Comparison of ENCODE assay signal across 17 mouse cellular contexts in the genomic region with DNA sequence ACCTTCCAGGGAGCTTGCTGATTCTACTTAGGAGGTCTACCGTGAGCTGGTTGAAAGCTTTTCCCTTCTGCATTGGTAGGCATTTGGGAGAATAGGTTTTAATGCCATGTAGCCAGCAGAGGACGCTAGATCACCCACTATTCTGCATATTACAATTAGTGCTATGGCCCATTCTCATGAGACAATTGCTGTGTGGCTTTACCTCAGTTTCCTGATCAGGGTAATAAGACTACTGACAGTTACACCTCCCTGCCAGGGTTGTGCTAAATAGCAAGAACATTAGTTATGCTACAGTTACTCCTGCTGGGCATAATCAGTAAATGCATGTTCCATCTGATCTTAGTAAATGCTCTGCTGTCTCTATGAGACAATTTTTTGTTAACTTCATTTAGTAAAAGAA.
DNase-seq lines count a peak whose midpoint lies in the region; ATAC-seq and TF ChIP-seq lines count a peak whose summit lies in the region.
"Had no signal": no experiment of that assay in that cellular context is flagged by ENCODE, and none has a peak within 500 bp of the region (broad histone marks: within the 10 kb centered on the region; RNA-seq: fewer than 3 reads in every experiment).

No protein-coding gene starts in this region.

- H3K36me3 ChIP-seq in liver, embryonic 14.5 days (replicated peaks; ENCODE audit: control insufficient read depth, insufficient read depth, low read depth) = no peaks in the 10 kb centered on the region
- no peaks in the 10 kb centered on the region for H3K36me3 ChIP-seq in E14TG2a.4 (ENCODE audit: insufficient read depth, low read length)
- no peaks in the 10 kb centered on the region for H3K36me3 ChIP-seq in kidney, embryonic 14.5 days (ENCODE audit: control insufficient read depth, insufficient read depth, low read length)
- H3K36me3 ChIP-seq: forebrain, embryonic 15.5 days; hindbrain, embryonic 12.5 days; limb, embryonic 13.5 days; lung, embryonic 15.5 days; neural tube, embryonic 13.5 days had no signal

- intact Hi-C loops in heart, postnatal 10 days (cut with DNase I) = loop anchor here (5.0 kb wide), 1 partner anchor 186 kb away; no protein-coding TSS in a partner anchor

- H3K9me3 ChIP-seq in liver, embryonic 14.5 days (ENCODE audit: control insufficient read depth, low read length) = no peaks in the 10 kb centered on the region
- H3K9me3 ChIP-seq in E14TG2a.4 (ENCODE audit: low read length) = no peaks in the 10 kb centered on the region
- no peaks in the 10 kb centered on the region for H3K9me3 ChIP-seq in kidney, embryonic 14.5 days (ENCODE audit: control insufficient read depth, low read length)
- H3K9me3 ChIP-seq: forebrain, embryonic 15.5 days; hindbrain, embryonic 12.5 days; limb, embryonic 13.5 days; lung, embryonic 15.5 days; megakaryocyte, embryonic 14.5 days; neural tube, embryonic 13.5 days had no signal

- DNase-seq in heart, adult 11 months = peak; percentile 30
- no peak for DNase-seq in heart, postnatal 10 days
- DNase-seq in liver, embryonic 14.5 days (ENCODE audit: low read depth in 3 of 3, low spot score in 3 of 3) = no peak
- no peak for DNase-seq in liver
- DNase-seq: cerebellum, adult 18-20 months; kidney, adult 18-20 months; kidney, postnatal 4 days; thymus, adult 18-20 months had no signal

- 31% methylated on average over 2 of the region's 2 CpGs for WGBS in liver, embryonic 14.5 days (ENCODE audit: insufficient replicate concordance)
- 39% methylated on average over 2 of the region's 2 CpGs for WGBS in kidney, embryonic 14.5 days

- H3K27ac ChIP-seq in liver, embryonic 14.5 days = no peak overlapping the region
- H3K27ac ChIP-seq in cortical plate, adult 2 months (ENCODE audit: insufficient read depth, low read length) = no peak overlapping the region
- H3K27ac ChIP-seq in kidney, embryonic 14.5 days (ENCODE audit: low read depth, low read length) = no peak overlapping the region
- H3K27ac ChIP-seq: forebrain, embryonic 15.5 days; hindbrain, embryonic 12.5 days; limb, embryonic 13.5 days; lung, embryonic 15.5 days; neural tube, embryonic 13.5 days had no signal

- no peak overlapping the region for H3K4me3 ChIP-seq in liver, embryonic 14.5 days (ENCODE audit: insufficient read depth in 1 of 2, low read depth in 2 of 2, low read length in 2 of 2)
- no peak overlapping the region for H3K4me3 ChIP-seq in E14TG2a.4 (replicated peaks; ENCODE audit: low read length)
- H3K4me3 ChIP-seq in cortical plate, adult 2 months (ENCODE audit: insufficient read depth, low read length) = no peak overlapping the region
- no peak overlapping the region for H3K4me3 ChIP-seq in kidney, embryonic 14.5 days (ENCODE audit: low read length)
- H3K4me3 ChIP-seq: forebrain, embryonic 15.5 days; hindbrain, embryonic 12.5 days; limb, embryonic 13.5 days; lung, embryonic 15.5 days; megakaryocyte, embryonic 14.5 days; neural tube, embryonic 13.5 days had no signal

- TF ChIP-seq POLR2A in cortical plate, adult 2 months (IDR thresholded peaks at IDR 0.05; ENCODE audit: extremely low read depth, insufficient read depth, low read length) = no peak

- peak; percentile 24; the same call in 1 of the 2 replicates for TF ChIP-seq CTCF in liver, embryonic 14.5 days (IDR thresholded peaks at IDR 0.05; ENCODE audit: low read depth)
- TF ChIP-seq CTCF in E14TG2a.4 (conservative IDR thresholded peaks at IDR 0.05; ENCODE audit: low read length) = peak; percentile 72
- peak; percentile 27; the same call in 1 of the 2 replicates for TF ChIP-seq CTCF in cortical plate, adult 2 months (IDR thresholded peaks at IDR 0.05; ENCODE audit: extremely low read depth, insufficient read depth, low read length)

- TF ChIP-seq EP300 in liver, embryonic 14.5 days (IDR thresholded peaks at IDR 0.05; ENCODE audit: low read depth) = no peak

- no peak overlapping the region for H3K9ac ChIP-seq in liver, embryonic 14.5 days (replicated peaks)
- no peak overlapping the region for H3K9ac ChIP-seq in kidney, embryonic 14.5 days (ENCODE audit: low read depth, low read length)
- H3K9ac ChIP-seq: forebrain, embryonic 15.5 days; hindbrain, embryonic 12.5 days; limb, embryonic 13.5 days; lung, embryonic 15.5 days; neural tube, embryonic 13.5 days had no signal

- ATAC-seq in liver, embryonic 14.5 days (ENCODE audit: insufficient read depth) = no peak
- ATAC-seq in kidney, embryonic 14.5 days (ENCODE audit: low FRiP score, low TSS enrichment) = no peak
- ATAC-seq: forebrain, embryonic 15.5 days had no signal

- no peak overlapping the region for H3K4me2 ChIP-seq in liver, embryonic 14.5 days (ENCODE audit: low read depth)
- H3K4me2 ChIP-seq in kidney, embryonic 14.5 days (replicated peaks; ENCODE audit: low read depth, low read length) = no peak overlapping the region
- H3K4me2 ChIP-seq: forebrain, embryonic 15.5 days; hindbrain, embryonic 12.5 days; limb, embryonic 13.5 days; lung, embryonic 15.5 days; neural tube, embryonic 13.5 days had no signal

- H3K4me1 ChIP-seq in liver, embryonic 14.5 days (replicated peaks; ENCODE audit: control insufficient read depth in 2 of 2, insufficient read depth in 2 of 2, low read length in 1 of 2) = no peaks in the 10 kb centered on the region
- H3K4me1 ChIP-seq in E14TG2a.4 (replicated peaks; ENCODE audit: low read depth, low read length) = no peaks in the 10 kb centered on the region
- no peaks in the 10 kb centered on the region for H3K4me1 ChIP-seq in cortical plate, adult 2 months (ENCODE audit: control insufficient read depth, insufficient read depth, low read length)
- H3K4me1 ChIP-seq in kidney, embryonic 14.5 days (ENCODE audit: control insufficient read depth, insufficient read depth, low read length) = peaks cover 11% of the 10 kb centered on the region; the same call in 1 of the 2 replicates
- H3K4me1 ChIP-seq: forebrain, embryonic 15.5 days; limb, embryonic 13.5 days; lung, embryonic 15.5 days had no signal

- no peaks in the 10 kb centered on the region for H3K27me3 ChIP-seq in liver, embryonic 14.5 days (ENCODE audit: control insufficient read depth, insufficient read depth, low read length)
- H3K27me3 ChIP-seq in E14TG2a.4 (ENCODE audit: insufficient read depth, low read length) = no peaks in the 10 kb centered on the region
- no peaks in the 10 kb centered on the region for H3K27me3 ChIP-seq in kidney, embryonic 14.5 days (ENCODE audit: control insufficient read depth, insufficient read depth, low read length)
- H3K27me3 ChIP-seq: forebrain, embryonic 15.5 days; limb, embryonic 13.5 days; lung, embryonic 15.5 days; neural tube, embryonic 13.5 days had no signal
